Mouse (Mus musculus) heart, embryonic 14.5 days (tissue): ENCODE results near the gene Akt1. TPM values are rescaled to one million over a fixed set of nuclear protein-coding genes. Genes with fewer than 3 reads are reported as not detected.

Source experiments
- ATAC-seq: fragments of 200-750 bp; cut with Nextera tagmentation; 2 replicates; pipeline ENCODE4 v1.8.0; 2017; ENCODE audit warnings: low read depth, moderate TSS enrichment; ENCODE audit not compliant: insufficient number of reproducible peaks, insufficient read depth, low FRiP score
- H3K27ac ChIP-seq, 2 experiments: fragments of 200-500 bp in 1 of 2; fragments of 300-500 bp in 1 of 2; sonication (generic) in 1 of 2; replicated peaks in 1 of 2; 2 replicates each; pipeline ENCODE4 v1.5.1; 2012 to 2014; ENCODE audit warnings: low read depth in 2 of 2, low read length in 2 of 2, control low read depth in 1 of 2, mild to moderate bottlenecking in 1 of 2, mixed read lengths in 1 of 2; ENCODE audit not compliant: control insufficient read depth in 1 of 2, insufficient read depth in 1 of 2
- H3K27me3 ChIP-seq: fragments of 300-500 bp; sonication (generic); 2 replicates; pipeline ENCODE4 v1.6.1; 2014; ENCODE audit warnings: mild to moderate bottlenecking, low read length, control low read depth; ENCODE audit not compliant: control insufficient read depth, insufficient read depth
- H3K36me3 ChIP-seq: fragments of 300-500 bp; sonication (generic); 2 replicates; pipeline ENCODE4 v1.6.1; 2014; ENCODE audit warnings: mild to moderate bottlenecking, control low read depth, low read length, mixed read lengths; ENCODE audit not compliant: control insufficient read depth, insufficient read depth
- H3K4me1 ChIP-seq, 2 experiments: fragments of 200-500 bp in 1 of 2; fragments of 300-500 bp in 1 of 2; sonication (generic) in 1 of 2; 2 replicates each; pipeline ENCODE4 v1.6.1; 2012 to 2014; ENCODE audit warnings: low read length in 2 of 2, control low read depth in 1 of 2, mixed read lengths in 1 of 2; ENCODE audit not compliant: control insufficient read depth in 2 of 2, insufficient read depth in 2 of 2
- H3K4me2 ChIP-seq: fragments of 300-500 bp; sonication (generic); 2 replicates; pipeline ENCODE4 v1.6.1; 2014; ENCODE audit warnings: mild to moderate bottlenecking, low read length
- H3K4me3 ChIP-seq, 2 experiments: fragments of 200-500 bp in 1 of 2; fragments of 300-500 bp in 1 of 2; sonication (generic) in 1 of 2; 2 replicates each; pipeline ENCODE4 v1.5.1; 2012 to 2014; ENCODE audit warnings: low read length in 2 of 2, mild to moderate bottlenecking in 2 of 2, control low read depth in 1 of 2, low read depth in 1 of 2, moderate library complexity in 1 of 2; ENCODE audit not compliant: control insufficient read depth in 1 of 2, insufficient read depth in 1 of 2
- H3K9ac ChIP-seq: fragments of 300-500 bp; sonication (generic); 2 replicates; pipeline ENCODE4 v1.6.1; 2014; ENCODE audit warnings: mild to moderate bottlenecking, low read length
- H3K9me3 ChIP-seq: fragments of 300-500 bp; sonication (generic); 2 replicates; pipeline ENCODE4 v1.6.1; 2016; ENCODE audit warnings: low read length, control low read depth; ENCODE audit not compliant: control insufficient read depth
- WGBS: fragments of 180-500 bp; shearing (Covaris S2); extraction: QIAGEN DNeasy Blood & Tissue Kit; methylation state at CpG from one replicate; pipeline ENCODE4 v1.1.7; 2014; 5-methylcytosine and 5-hydroxymethylcytosine counted together
- polyA plus RNA-seq: library from polyadenylated mRNA; unstranded; fragments of >200 nt; fragmentation: Nextera tagmentation; extraction: Ambion mirVana; gene quantifications from 2 replicates; pipeline ENCODE4 v1.2.1, GENCODE M21; 2014

The Akt1 gene
- polyA plus RNA-seq, 1 experiment from 2014 or later, result 182 TPM

GRCm38 (mm10) chr12:112623742-112624141, 50.9 kb downstream of the Akt1 start:
- 0 out of 2 replicates have a peak overlapping the region, but pooled peaks have one; percentile 6 for H3K4me2 ChIP-seq
- H3K27ac ChIP-seq, result peak overlapping the region; percentile 1 to 66; a peak in 3 of 4 replicates
- peak overlapping the region; percentile 38; the same call in 1 of the 2 replicates for H3K9ac ChIP-seq
- 0 out of 2 replicates have a peak, but pooled peaks cover 7% of the 10 kb centered on the region for H3K27me3 ChIP-seq
- no peaks in the 10 kb centered on the region for H3K36me3 ChIP-seq
- WGBS, result 17% methylated on average over 2 of the region's 2 CpGs
- H3K9me3 ChIP-seq, result no peaks in the 10 kb centered on the region
- H3K4me1 ChIP-seq, result peaks cover 33 to 63% of the 10 kb centered on the region in 2 experiments
- no peak for ATAC-seq
- H3K4me3 ChIP-seq, result no peak overlapping the region

GRCm38 (mm10) chr12:112621900-112622299, 52.8 kb downstream of the Akt1 start:
- no peaks in the 10 kb centered on the region for H3K9me3 ChIP-seq
- H3K4me3 ChIP-seq, result no peak overlapping the region
- peak overlapping the region; percentile 83; the same call in 1 of the 2 replicates for H3K4me2 ChIP-seq
- H3K9ac ChIP-seq, result no peak overlapping the region
- H3K27me3 ChIP-seq, result 0 out of 2 replicates have a peak, but pooled peaks cover 7% of the 10 kb centered on the region
- 67% methylated on average over 3 of the region's 3 CpGs for WGBS
- no peaks in the 10 kb centered on the region for H3K36me3 ChIP-seq
- no peak overlapping the region for H3K27ac ChIP-seq
- H3K4me1 ChIP-seq, result peaks cover 48 to 70% of the 10 kb centered on the region in 2 experiments
- no peak for ATAC-seq

GRCm38 (mm10) chr12:112620354-112621061, 54.2 kb downstream of the Akt1 start:
- peak overlapping the region; percentile 43 to 55 for H3K4me3 ChIP-seq
- peak overlapping the region; percentile 83 for H3K4me2 ChIP-seq
- H3K36me3 ChIP-seq, result no peaks in the 10 kb centered on the region
- peak overlapping the region; percentile 91 for H3K9ac ChIP-seq
- WGBS, result 9% methylated on average over 16 of the region's 16 CpGs
- ATAC-seq, result peak; percentile 13; the same call in 1 of the 2 replicates
- peaks cover 44 to 63% of the 10 kb centered on the region in 2 experiments for H3K4me1 ChIP-seq
- peak overlapping the region; percentile 72 to 98 for H3K27ac ChIP-seq
- 0 out of 2 replicates have a peak, but pooled peaks cover 7% of the 10 kb centered on the region for H3K27me3 ChIP-seq
- H3K9me3 ChIP-seq, result no peaks in the 10 kb centered on the region

GRCm38 (mm10) chr12:112619686-112620353, 54.9 kb downstream of the Akt1 start, which contains the start of gene Adssl1:
Gene Adssl1, plus strand, starts transcription at chr12:112620045.
- H3K27ac ChIP-seq, result peak within 1 kb of the TSS; percentile 72 to 98
- ATAC-seq, result peak; percentile 58
- peak within 1 kb of the TSS; percentile 43 to 55 for H3K4me3 ChIP-seq
- H3K4me1 ChIP-seq, result peaks cover 46 to 65% of the 10 kb centered on the region in 2 experiments
- H3K9ac ChIP-seq, result peak within 1 kb of the TSS; percentile 91
- 0 out of 2 replicates have a peak, but pooled peaks cover 7% of the 10 kb centered on the region for H3K27me3 ChIP-seq
- H3K36me3 ChIP-seq, result no peaks in the 10 kb centered on the region
- H3K9me3 ChIP-seq, result no peaks in the 10 kb centered on the region
- WGBS, result under 1% methylated on average over 55 of the region's 56 CpGs
- peak within 1 kb of the TSS; percentile 83 for H3K4me2 ChIP-seq

DNA sequence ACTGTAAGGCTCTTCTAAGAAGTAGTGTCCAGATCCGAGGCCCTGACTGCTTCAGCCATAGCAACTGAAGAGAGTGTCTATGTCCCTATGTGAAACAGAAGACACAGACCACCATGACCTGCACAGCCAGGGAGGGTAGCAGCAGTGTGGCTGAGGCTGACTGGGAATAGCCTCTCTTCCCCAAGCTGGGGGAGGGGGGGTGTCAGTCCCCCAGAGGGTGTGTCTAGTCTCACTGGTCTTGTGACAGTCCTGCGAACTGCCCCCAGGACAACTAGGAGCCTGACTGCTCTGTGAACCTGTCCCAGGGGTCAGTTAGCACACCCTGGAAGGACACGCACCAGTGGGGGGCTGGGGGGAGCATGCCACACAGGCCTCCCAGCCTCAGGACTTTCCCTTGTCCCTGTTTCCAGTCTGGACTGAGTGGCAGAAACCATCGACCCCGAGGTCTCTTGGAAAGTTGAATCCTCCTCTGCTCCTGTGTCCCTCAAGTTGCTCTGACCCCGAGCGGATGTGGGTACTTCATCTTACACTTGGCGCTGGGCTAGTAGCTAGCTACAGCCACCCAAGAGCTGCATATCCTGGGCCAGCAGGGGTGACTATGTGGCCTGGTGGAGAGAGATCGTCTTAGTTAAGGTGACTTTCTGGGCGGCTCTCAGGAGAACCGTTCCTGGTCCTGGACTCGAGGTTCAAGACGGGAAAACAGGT, 55.6 kb downstream of the Akt1 start:
- peak; percentile 22; the same call in 1 of the 2 replicates for ATAC-seq
- H3K27me3 ChIP-seq, result 0 out of 2 replicates have a peak, but pooled peaks cover 7% of the 10 kb centered on the region
- no peaks in the 10 kb centered on the region for H3K9me3 ChIP-seq
- H3K36me3 ChIP-seq, result no peaks in the 10 kb centered on the region
- peak overlapping the region; percentile 83 for H3K4me2 ChIP-seq
- 12% methylated on average over 13 of the region's 13 CpGs for WGBS
- peak overlapping the region; percentile 43 to 55 for H3K4me3 ChIP-seq
- H3K9ac ChIP-seq, result peak overlapping the region; percentile 91
- peak overlapping the region; percentile 72 to 98 for H3K27ac ChIP-seq
- peaks cover 47 to 66% of the 10 kb centered on the region in 2 experiments for H3K4me1 ChIP-seq

GRCm38 (mm10) chr12:112617898-112618380, 56.7 kb downstream of the Akt1 start:
- no peaks in the 10 kb centered on the region for H3K9me3 ChIP-seq
- peak overlapping the region; percentile 83 for H3K4me2 ChIP-seq
- peaks cover 39 to 55% of the 10 kb centered on the region in 2 experiments for H3K4me1 ChIP-seq
- peak overlapping the region; percentile 55 for H3K9ac ChIP-seq
- H3K4me3 ChIP-seq, result no peak overlapping the region
- WGBS, result 4% methylated on average over 8 of the region's 8 CpGs
- H3K27ac ChIP-seq, result peak overlapping the region; percentile 72 to 98
- H3K27me3 ChIP-seq, result 0 out of 2 replicates have a peak, but pooled peaks cover 7% of the 10 kb centered on the region
- H3K36me3 ChIP-seq, result peaks cover 4% of the 10 kb centered on the region; the same call in 1 of the 2 replicates
- ATAC-seq, result peak; percentile 87

- Histone ChIP-seq H3K4me3 (no peak overlapping the region), H3K27me3 (0 out of 2 replicates have a peak, but pooled peaks cover 7% of the 10 kb centered on the region), H3K36me3 (peaks cover 9% of the 10 kb centered on the region; the same call in 1 of the 2 replicates), H3K4me2 (no peak overlapping the region), H3K9me3 (no peaks in the 10 kb centered on the region), H3K27ac (peak overlapping the region; percentile 72 to 98), H3K4me1 (peaks cover 37 to 49% of the 10 kb centered on the region in 2 experiments), H3K9ac (peak overlapping the region; percentile 55; the same call in 1 of the 2 replicates)
- ATAC-seq, result no peak
- 64% methylated on average over 11 of the region's 11 CpGs for WGBS
These were observed 57.5 kb downstream of the Akt1 start for GRCm38 (mm10) chr12:112617184-112617583.
